Mouse (Mus musculus): Measurements from ENCODE around the gene Hmx2. TPM values are rescaled to one million over a fixed set of nuclear protein-coding genes. Genes with fewer than 3 reads are reported as not detected.

Hmx2 gene
- polyA plus RNA-seq, 1 experiment from 2014 or later, result 0.19 TPM

DNA sequence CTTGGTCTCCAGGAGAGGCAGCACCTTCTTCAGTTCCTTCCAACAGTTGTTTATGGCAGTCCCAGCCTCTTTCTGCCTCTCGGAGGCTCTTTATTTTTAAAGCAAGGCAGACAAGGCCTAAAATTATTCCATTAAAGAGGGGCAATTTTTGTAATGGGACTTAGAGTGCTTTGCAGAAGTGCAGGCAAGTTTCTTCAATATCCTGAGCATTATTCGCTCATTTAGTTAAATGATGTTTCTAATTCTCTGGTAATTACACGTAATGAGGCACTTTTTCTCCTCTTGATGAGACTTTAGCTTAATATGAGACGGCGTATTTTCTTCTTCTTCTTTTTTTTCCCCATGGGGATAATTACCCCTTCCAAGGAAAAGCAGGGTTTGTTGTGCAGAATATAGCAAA lies 37.0 kb downstream of the Hmx2 start:
- Histone ChIP-seq H3K9ac (ENCODE audit: low read length) (no peak overlapping the region), H3K4me1 (ENCODE audit: control insufficient read depth, insufficient read depth, low read length) (no peaks in the 10 kb centered on the region), H3K27ac (ENCODE audit: low read depth, low read length) (no peak overlapping the region), H3K4me2 (no peak overlapping the region), H3K27me3 (ENCODE audit: control insufficient read depth, insufficient read depth, low read length) (no peaks in the 10 kb centered on the region), H3K9me3 (ENCODE audit: control insufficient read depth, low read length) (no peaks in the 10 kb centered on the region), H3K36me3 (ENCODE audit: control insufficient read depth, insufficient read depth, low read length) (no peaks in the 10 kb centered on the region), H3K4me3 (ENCODE audit: low read depth, low read length) (no peak overlapping the region)
- WGBS, result 87% methylated on average over 5 of the region's 5 CpGs
- DNase-seq (ENCODE audit: low spot score, missing footprints) (no peak), ATAC-seq (ENCODE audit: low FRiP score) (no peak)

DNA sequence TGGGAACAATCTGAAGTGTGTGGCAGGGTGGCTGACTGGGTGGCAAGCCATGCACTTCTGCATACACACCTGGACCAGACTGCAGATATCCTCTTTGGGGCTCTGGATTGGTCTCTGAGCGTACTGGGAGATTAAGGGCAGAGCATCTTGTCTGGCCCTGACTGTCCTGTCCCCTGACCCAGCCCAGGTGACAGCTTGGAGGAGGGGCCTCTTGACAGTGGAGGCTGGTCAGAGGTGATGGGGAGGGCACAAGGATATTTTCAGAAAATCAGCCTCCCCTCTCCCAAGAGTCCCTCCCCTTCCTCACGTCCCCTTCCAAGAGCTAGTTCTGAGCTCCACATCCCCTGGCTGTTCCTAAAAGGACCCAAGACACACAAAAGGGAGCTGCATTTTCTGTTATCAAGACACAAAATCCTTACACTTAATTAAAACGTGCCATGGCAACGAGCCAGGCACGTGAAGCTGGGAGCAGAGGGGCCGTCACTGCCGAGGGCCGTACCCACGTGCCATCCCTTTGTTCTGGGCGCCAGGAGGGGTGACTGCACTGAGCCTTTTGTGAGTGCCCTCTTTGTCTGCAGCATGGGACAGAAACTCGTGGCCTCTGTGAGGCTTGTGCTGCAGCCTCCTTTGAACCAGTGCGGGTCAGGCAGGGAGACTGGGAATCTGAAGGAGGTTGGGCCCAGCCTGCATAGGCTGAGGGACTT lies 49.4 kb downstream of the Hmx2 start:
- H3K4me2 ChIP-seq, result peak overlapping the region; percentile 25
- no peaks in the 10 kb centered on the region for H3K36me3 ChIP-seq (ENCODE audit: control insufficient read depth, insufficient read depth, low read length)
- 5% methylated on average over 12 of the region's 12 CpGs for WGBS
- peaks cover 12% of the 10 kb centered on the region for H3K4me1 ChIP-seq (ENCODE audit: control insufficient read depth, insufficient read depth, low read length)
- peaks cover 45% of the 10 kb centered on the region for H3K27me3 ChIP-seq (ENCODE audit: control insufficient read depth, insufficient read depth, low read length)
- H3K27ac ChIP-seq (ENCODE audit: low read depth, low read length), result no peak overlapping the region
- DNase-seq (ENCODE audit: low spot score, missing footprints) (peak; percentile 96), ATAC-seq (ENCODE audit: low FRiP score) (peak; percentile 96)
- no peak overlapping the region for H3K4me3 ChIP-seq (ENCODE audit: low read depth, low read length)
- peak overlapping the region; percentile 58 for H3K9ac ChIP-seq (ENCODE audit: low read length)
- no peaks in the 10 kb centered on the region for H3K9me3 ChIP-seq (ENCODE audit: control insufficient read depth, low read length)

DNA sequence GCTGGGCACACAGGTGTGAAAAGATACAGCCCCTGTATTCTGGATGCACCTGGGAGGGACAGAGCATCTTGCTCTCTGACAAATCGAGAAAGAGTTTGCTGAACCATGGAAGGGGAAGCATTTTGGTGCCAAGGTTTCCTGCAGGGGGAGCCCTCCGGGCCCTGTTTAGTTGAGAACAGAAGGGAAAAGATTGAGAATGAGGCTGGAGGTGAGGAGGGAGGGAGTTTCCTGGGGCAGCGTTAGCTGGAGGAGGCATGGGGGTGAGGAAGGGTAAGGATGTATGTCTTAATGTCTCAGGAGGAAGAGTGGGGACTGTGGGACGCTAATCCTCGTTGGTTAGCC lies 49.9 kb downstream of the Hmx2 start:
- H3K27me3 ChIP-seq (ENCODE audit: control insufficient read depth, insufficient read depth, low read length), result peaks cover 45% of the 10 kb centered on the region
- 0% methylated on average over 5 of the region's 5 CpGs for WGBS
- peak overlapping the region; percentile 58 for H3K9ac ChIP-seq (ENCODE audit: low read length)
- DNase-seq (ENCODE audit: low spot score, missing footprints) (no peak), ATAC-seq (ENCODE audit: low FRiP score) (no peak)
- peak overlapping the region; percentile 25 for H3K4me2 ChIP-seq
- H3K9me3 ChIP-seq (ENCODE audit: control insufficient read depth, low read length), result no peaks in the 10 kb centered on the region
- H3K36me3 ChIP-seq (ENCODE audit: control insufficient read depth, insufficient read depth, low read length), result no peaks in the 10 kb centered on the region
- no peak overlapping the region for H3K27ac ChIP-seq (ENCODE audit: low read depth, low read length)
- no peak overlapping the region for H3K4me3 ChIP-seq (ENCODE audit: low read depth, low read length)
- H3K4me1 ChIP-seq (ENCODE audit: control insufficient read depth, insufficient read depth, low read length), result peaks cover 15% of the 10 kb centered on the region

GRCm38 (mm10) chr7:131602106-131602505 lies 53.5 kb downstream of the Hmx2 start:
- Histone ChIP-seq H3K27ac (ENCODE audit: low read depth, low read length) (no peak overlapping the region), H3K9ac (ENCODE audit: low read length) (no peak overlapping the region), H3K4me2 (no peak overlapping the region), H3K27me3 (ENCODE audit: control insufficient read depth, insufficient read depth, low read length) (peaks cover 34% of the 10 kb centered on the region), H3K9me3 (ENCODE audit: control insufficient read depth, low read length) (no peaks in the 10 kb centered on the region), H3K4me3 (ENCODE audit: low read depth, low read length) (no peak overlapping the region), H3K4me1 (ENCODE audit: control insufficient read depth, insufficient read depth, low read length) (peaks cover 15% of the 10 kb centered on the region), H3K36me3 (ENCODE audit: control insufficient read depth, insufficient read depth, low read length) (no peaks in the 10 kb centered on the region)
- 86% methylated on average over 7 of the region's 7 CpGs for WGBS
- peak; percentile 84 for DNase-seq (ENCODE audit: low spot score, missing footprints)
- no peak for ATAC-seq (ENCODE audit: low FRiP score)

DNA sequence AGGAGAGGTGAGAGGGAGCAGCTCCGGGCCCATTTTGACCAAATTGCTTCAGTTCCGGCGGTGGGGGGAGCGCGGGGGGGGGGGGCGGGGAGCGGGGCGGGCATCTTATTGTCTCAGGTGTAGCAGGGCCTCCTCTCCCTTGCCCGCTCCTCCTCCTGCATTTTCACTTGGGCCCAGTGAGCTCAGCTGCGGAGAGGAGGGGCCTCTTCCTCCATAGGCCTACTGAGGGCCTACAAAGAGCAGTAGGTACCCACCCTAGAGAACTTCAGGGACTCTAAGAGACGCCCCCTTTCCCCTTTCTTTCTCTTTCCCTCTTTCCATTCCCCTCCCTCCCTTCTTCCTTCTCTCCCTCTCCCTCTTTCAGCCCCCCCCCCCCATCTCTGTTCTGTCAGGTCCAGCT lies 54.6 kb downstream of the Hmx2 start:
- Histone ChIP-seq H3K4me2 (no peak overlapping the region), H3K27me3 (ENCODE audit: control insufficient read depth, insufficient read depth, low read length) (peaks cover 29% of the 10 kb centered on the region), H3K27ac (ENCODE audit: low read depth, low read length) (no peak overlapping the region), H3K4me3 (ENCODE audit: low read depth, low read length) (no peak overlapping the region), H3K4me1 (ENCODE audit: control insufficient read depth, insufficient read depth, low read length) (peaks cover 9% of the 10 kb centered on the region), H3K36me3 (ENCODE audit: control insufficient read depth, insufficient read depth, low read length) (no peaks in the 10 kb centered on the region), H3K9ac (ENCODE audit: low read length) (no peak overlapping the region), H3K9me3 (ENCODE audit: control insufficient read depth, low read length) (no peaks in the 10 kb centered on the region)
- DNase-seq (ENCODE audit: low spot score, missing footprints) (peak; percentile 76), ATAC-seq (ENCODE audit: low FRiP score) (no peak)
- 16% methylated on average over 3 of the region's 11 CpGs for WGBS

GRCm38 (mm10) chr7:131604946-131605345 lies 56.4 kb downstream of the Hmx2 start:
- Histone ChIP-seq H3K9me3 (ENCODE audit: control insufficient read depth, low read length) (no peaks in the 10 kb centered on the region), H3K9ac (ENCODE audit: low read length) (no peak overlapping the region), H3K27me3 (ENCODE audit: control insufficient read depth, insufficient read depth, low read length) (peaks cover 17% of the 10 kb centered on the region), H3K27ac (ENCODE audit: low read depth, low read length) (no peak overlapping the region), H3K4me3 (ENCODE audit: low read depth, low read length) (no peak overlapping the region), H3K4me2 (no peak overlapping the region), H3K4me1 (ENCODE audit: control insufficient read depth, insufficient read depth, low read length) (0 out of 2 replicates have a peak, but pooled peaks cover 3% of the 10 kb centered on the region), H3K36me3 (ENCODE audit: control insufficient read depth, insufficient read depth, low read length) (no peaks in the 10 kb centered on the region)
- DNase-seq (ENCODE audit: low spot score, missing footprints) (peak; percentile 56), ATAC-seq (ENCODE audit: low FRiP score) (no peak)
- 94% methylated on average over 10 of the region's 10 CpGs for WGBS

- WGBS, result 67% methylated on average over 4 of the region's 4 CpGs
- Histone ChIP-seq H3K4me1 (ENCODE audit: control insufficient read depth, insufficient read depth, low read length) (0 out of 2 replicates have a peak, but pooled peaks cover 3% of the 10 kb centered on the region), H3K4me3 (ENCODE audit: low read depth, low read length) (no peak overlapping the region), H3K9ac (ENCODE audit: low read length) (no peak overlapping the region), H3K4me2 (no peak overlapping the region), H3K27me3 (ENCODE audit: control insufficient read depth, insufficient read depth, low read length) (peaks cover 11% of the 10 kb centered on the region), H3K36me3 (ENCODE audit: control insufficient read depth, insufficient read depth, low read length) (no peaks in the 10 kb centered on the region), H3K27ac (ENCODE audit: low read depth, low read length) (no peak overlapping the region), H3K9me3 (ENCODE audit: control insufficient read depth, low read length) (no peaks in the 10 kb centered on the region)
- ATAC-seq (ENCODE audit: low FRiP score) (no peak), DNase-seq (ENCODE audit: low spot score, missing footprints) (peak; percentile 54)
Observed at GRCm38 (mm10) chr7:131605481-131605880, 56.9 kb downstream of the Hmx2 start.

Other genes starting within 250 kb of the Hmx2 start
- gene Cuzd1, start 226.5 kb upstream of the Hmx2 start, polyA plus RNA-seq (2014; fragmentation: Nextera tagmentation; extraction: Ambion mirVana), result not detected in 2 replicates
- gene Fam24b, start 219.3 kb upstream of the Hmx2 start, polyA plus RNA-seq (2014; fragmentation: Nextera tagmentation; extraction: Ambion mirVana), result not detected in 2 replicates
- 0.29 TPM in 1 of 2 replicates, not detected in the other for gene Fam24a, start 214.9 kb upstream of the Hmx2 start, polyA plus RNA-seq (2014; fragmentation: Nextera tagmentation; extraction: Ambion mirVana)
- 18.6 and 23.9 TPM in 2 replicates for gene 2310057M21Rik, start 186.0 kb upstream of the Hmx2 start, polyA plus RNA-seq (2014; fragmentation: Nextera tagmentation; extraction: Ambion mirVana)
- gene Pstk, start 177.6 kb upstream of the Hmx2 start, polyA plus RNA-seq (2014; fragmentation: Nextera tagmentation; extraction: Ambion mirVana), result 63.8 and 65.6 TPM in 2 replicates
- 27.8 and 31.9 TPM in 2 replicates for gene Ikzf5, start 138.3 kb upstream of the Hmx2 start, polyA plus RNA-seq (2014; fragmentation: Nextera tagmentation; extraction: Ambion mirVana)
- gene Acadsb, start 138.2 kb upstream of the Hmx2 start, polyA plus RNA-seq (2014; fragmentation: Nextera tagmentation; extraction: Ambion mirVana), result 91.0 and 107 TPM in 2 replicates
- gene Hmx3, start 5.9 kb upstream of the Hmx2 start, polyA plus RNA-seq (2014; fragmentation: Nextera tagmentation; extraction: Ambion mirVana), result 0.18 TPM in 1 of 2 replicates, not detected in the other
- 275 and 279 TPM in 2 replicates for gene Bub3, start 11.4 kb downstream of the Hmx2 start, polyA plus RNA-seq (2014; fragmentation: Nextera tagmentation; extraction: Ambion mirVana)